Mouse (Mus musculus) midbrain, embryonic 13.5 days (tissue): ENCODE results near the gene Vwa1. TPM values are rescaled to one million over a fixed set of nuclear protein-coding genes. Genes with fewer than 3 reads are reported as not detected.

ENCODE experiments used
- ATAC-seq: fragments of 200-750 bp; cut with Nextera tagmentation; 2 replicates; pipeline ENCODE4 v1.8.0; 2017; ENCODE audit warnings: mild to moderate bottlenecking, moderate TSS enrichment, moderate library complexity
- H3K27ac ChIP-seq: fragments of 300-500 bp; sonication (generic); 2 replicates; pipeline ENCODE4 v1.5.1; 2015; ENCODE audit warnings: inconsistent platforms, mild to moderate bottlenecking, moderate library complexity
- H3K27me3 ChIP-seq: fragments of 300-500 bp; sonication (generic); 2 replicates; pipeline ENCODE4 v1.6.1; 2015; ENCODE audit warnings: mild to moderate bottlenecking, inconsistent platforms
- H3K36me3 ChIP-seq: fragments of 300-500 bp; sonication (generic); 2 replicates; pipeline ENCODE4 v1.6.1; 2015; ENCODE audit warnings: mild to moderate bottlenecking, inconsistent platforms
- H3K4me1 ChIP-seq: fragments of 300-500 bp; sonication (generic); replicated peaks from 2 replicates; pipeline ENCODE4 v1.6.1; 2015; ENCODE audit warnings: inconsistent platforms
- H3K4me2 ChIP-seq: fragments of 300-500 bp; sonication (generic); replicated peaks from 2 replicates; pipeline ENCODE4 v1.6.1; 2015; ENCODE audit warnings: moderate library complexity, mild to moderate bottlenecking, inconsistent platforms
- H3K4me3 ChIP-seq: fragments of 300-500 bp; sonication (generic); replicated peaks from 2 replicates; pipeline ENCODE4 v1.5.1; 2015; ENCODE audit warnings: mild to moderate bottlenecking, inconsistent platforms
- H3K9ac ChIP-seq: fragments of 300-500 bp; sonication (generic); replicated peaks from 2 replicates; pipeline ENCODE4 v1.6.1; 2015; ENCODE audit warnings: mild to moderate bottlenecking, inconsistent platforms
- H3K9me3 ChIP-seq: fragments of 300-500 bp; sonication (generic); 2 replicates; pipeline ENCODE4 v1.6.1; 2016; ENCODE audit warnings: mild to moderate bottlenecking, inconsistent platforms
- WGBS: fragments of 180-500 bp; shearing (Covaris S2); methylation state at CpG from one replicate; pipeline ENCODE4 v1.1.7; 2015; 5-methylcytosine and 5-hydroxymethylcytosine counted together
- polyA plus RNA-seq: library from polyadenylated mRNA; unstranded; fragments of >200 nt; fragmentation: Nextera tagmentation; extraction: Ambion mirVana; gene quantifications from 2 replicates; pipeline ENCODE4 v1.2.1, GENCODE M21; 2015

Vwa1 gene
- polyA plus RNA-seq, 1 experiment from 2014 or later, result 20.9 TPM

DNA sequence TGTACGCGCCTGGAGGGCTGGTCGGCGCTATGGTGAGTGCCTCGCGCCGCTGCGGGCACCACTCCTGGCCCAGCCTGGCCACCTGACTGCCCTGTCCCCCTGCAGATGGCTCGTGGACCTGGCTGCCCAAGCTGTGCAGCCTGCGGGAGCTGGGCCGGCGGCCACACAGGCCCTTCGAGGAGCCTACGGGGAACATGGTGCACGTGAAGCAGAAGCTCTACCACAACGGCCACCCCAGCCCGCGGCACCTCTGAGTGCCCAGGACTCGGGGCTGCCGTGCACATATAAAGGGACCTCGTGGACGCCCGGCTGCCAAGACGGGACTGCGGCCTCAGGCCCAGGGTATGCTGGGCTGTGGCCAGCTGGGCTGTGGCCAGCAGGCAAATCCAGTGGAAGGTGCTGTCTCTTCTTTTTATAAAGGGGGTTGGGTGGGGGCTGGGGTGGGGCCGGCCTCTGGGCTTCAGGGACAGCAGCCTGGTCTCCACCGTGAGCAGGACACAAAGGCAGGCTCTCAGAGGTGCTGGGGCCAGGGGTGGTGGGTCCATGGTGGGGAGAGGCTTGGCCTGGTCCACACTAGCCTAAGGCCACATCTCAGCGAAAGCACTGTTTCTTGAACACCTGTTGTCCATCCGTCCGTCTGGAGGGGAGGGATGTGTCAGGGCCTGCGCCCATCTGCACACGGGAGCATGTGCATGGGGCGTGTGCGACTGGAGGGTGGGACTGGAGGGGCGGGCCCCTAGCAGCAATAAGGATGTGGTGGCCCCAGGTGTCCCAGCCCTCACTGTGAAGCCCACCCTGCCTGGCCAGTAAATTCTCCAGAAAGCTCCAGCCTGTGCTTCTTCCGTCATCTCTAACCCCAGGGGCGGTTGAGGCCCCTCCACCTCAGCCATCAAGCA lies 34.5 kb downstream of the Vwa1 start:
- Histone ChIP-seq H3K36me3 (peaks cover 72% of the 10 kb centered on the region), H3K9me3 (no peaks in the 10 kb centered on the region), H3K4me2 (no peak overlapping the region), H3K4me3 (no peak overlapping the region), H3K27me3 (no peaks in the 10 kb centered on the region), H3K27ac (no peak overlapping the region), H3K9ac (no peak overlapping the region), H3K4me1 (peaks cover 24% of the 10 kb centered on the region)
- 87% methylated on average over 37 of the region's 37 CpGs for WGBS
- peak; percentile 18; the same call in 1 of the 2 replicates for ATAC-seq

DNA sequence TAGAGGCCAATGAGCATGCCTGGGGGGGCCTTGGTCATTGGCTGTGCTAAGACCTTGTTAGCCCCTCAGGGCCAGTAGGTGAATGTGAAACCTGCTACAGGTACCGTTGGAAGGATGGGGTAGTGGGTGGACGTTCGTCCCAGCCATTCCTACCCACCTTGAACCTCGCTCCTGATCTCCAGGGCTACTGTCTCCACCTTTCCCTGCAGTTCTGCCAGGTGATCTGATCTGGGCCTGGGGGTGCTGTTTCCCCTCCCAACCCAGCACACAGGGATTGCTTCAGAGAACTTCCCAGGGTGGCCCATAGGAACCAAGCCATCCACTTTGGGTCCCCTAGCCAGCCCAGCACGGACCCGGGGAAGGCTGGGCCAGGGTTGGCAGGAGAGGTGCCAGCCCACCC lies 35.3 kb downstream of the Vwa1 start:
- WGBS, result 88% methylated on average over 6 of the region's 6 CpGs
- Histone ChIP-seq H3K4me1 (peaks cover 27% of the 10 kb centered on the region), H3K4me2 (no peak overlapping the region), H3K4me3 (no peak overlapping the region), H3K36me3 (peaks cover 64% of the 10 kb centered on the region), H3K27ac (no peak overlapping the region), H3K9ac (no peak overlapping the region), H3K27me3 (no peaks in the 10 kb centered on the region), H3K9me3 (no peaks in the 10 kb centered on the region)
- no peak for ATAC-seq

GRCm38 (mm10) chr4:155738262-155738661 lies 36.2 kb downstream of the Vwa1 start:
- H3K27ac ChIP-seq, result 0 out of 2 replicates have a peak overlapping the region, but pooled peaks have one; percentile 4
- H3K4me3 ChIP-seq, result no peak overlapping the region
- H3K4me2 ChIP-seq, result no peak overlapping the region
- WGBS, result 81% methylated on average over 8 of the region's 8 CpGs
- ATAC-seq, result no peak
- no peaks in the 10 kb centered on the region for H3K9me3 ChIP-seq
- peaks cover 57% of the 10 kb centered on the region for H3K36me3 ChIP-seq
- H3K9ac ChIP-seq, result peak overlapping the region; percentile 10; the same call in 1 of the 2 replicates
- H3K4me1 ChIP-seq, result peaks cover 36% of the 10 kb centered on the region
- no peaks in the 10 kb centered on the region for H3K27me3 ChIP-seq

DNA sequence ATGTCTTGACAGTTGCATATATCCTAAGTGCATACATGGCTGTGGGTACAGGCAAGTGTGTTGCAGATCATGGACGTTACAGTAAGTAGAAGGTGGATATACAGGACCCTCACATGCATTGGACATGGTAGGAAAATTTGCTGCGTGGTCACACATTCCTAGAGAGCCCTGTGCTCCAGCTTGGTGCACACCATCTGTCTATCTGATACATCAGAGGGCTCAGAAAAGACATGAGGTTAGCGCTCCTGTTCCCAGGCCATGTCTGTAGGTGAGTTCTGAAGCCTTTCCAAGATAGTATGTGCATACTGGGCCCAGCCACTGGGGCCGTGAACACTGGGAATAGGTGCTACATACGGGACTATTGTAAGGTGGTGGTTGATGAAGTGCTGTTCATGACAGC lies 38.1 kb downstream of the Vwa1 start:
- H3K36me3 ChIP-seq, result peaks cover 51% of the 10 kb centered on the region
- no peak overlapping the region for H3K27ac ChIP-seq
- WGBS, result 96% methylated on average over 5 of the region's 5 CpGs
- H3K9me3 ChIP-seq, result no peaks in the 10 kb centered on the region
- H3K4me1 ChIP-seq, result peaks cover 38% of the 10 kb centered on the region
- H3K4me2 ChIP-seq, result peak overlapping the region; percentile 95
- H3K27me3 ChIP-seq, result no peaks in the 10 kb centered on the region
- peak overlapping the region; percentile 91 for H3K4me3 ChIP-seq
- no peak for ATAC-seq
- H3K9ac ChIP-seq, result peak overlapping the region; percentile 97; the same call in 1 of the 2 replicates

GRCm38 (mm10) chr4:155735788-155736187 lies 38.7 kb downstream of the Vwa1 start:
- H3K36me3 ChIP-seq, result peaks cover 47% of the 10 kb centered on the region
- WGBS, result 71% methylated on average over 5 of the region's 5 CpGs
- ATAC-seq, result peak; percentile 2; the same call in 1 of the 2 replicates

DNA sequence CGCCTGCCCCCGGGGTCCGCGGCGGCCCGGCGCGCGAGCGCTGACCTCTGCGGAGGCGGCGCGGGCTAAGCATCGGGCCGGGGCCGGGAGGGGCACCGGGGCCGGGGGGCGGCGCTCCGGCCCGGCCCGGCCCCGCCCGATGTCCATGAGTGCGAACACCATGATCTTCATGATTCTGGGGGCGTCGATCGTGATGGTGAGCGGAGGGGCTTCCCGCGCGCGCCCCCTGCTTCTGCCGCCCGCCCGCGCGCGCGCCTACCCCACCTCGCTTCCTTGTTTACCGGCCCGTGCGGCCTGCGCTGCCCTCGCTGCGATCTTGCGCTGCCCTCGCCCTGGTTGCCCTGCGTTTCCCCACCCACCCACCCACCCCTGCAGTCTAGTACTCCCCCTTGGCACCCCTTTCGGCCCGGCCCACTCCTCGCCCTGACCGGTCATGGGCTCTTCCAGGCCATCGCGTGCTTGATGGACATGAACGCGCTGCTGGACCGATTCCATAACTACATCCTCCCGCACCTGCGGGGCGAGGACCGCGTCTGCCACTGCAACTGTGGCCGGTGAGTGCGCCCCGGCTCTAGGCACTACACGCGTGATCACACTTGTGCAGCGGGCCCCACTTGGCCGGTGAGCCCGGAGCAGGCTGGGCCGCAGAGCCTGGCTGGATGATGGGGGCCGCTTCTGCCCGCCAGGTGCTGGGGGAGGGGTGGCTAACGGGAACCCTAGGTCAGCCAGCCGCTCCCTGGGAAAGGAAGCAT lies 39.4 kb downstream of the Vwa1 start:
- peak; percentile 74 for ATAC-seq
- under 1% methylated on average over 60 of the region's 79 CpGs for WGBS
- peaks cover 38% of the 10 kb centered on the region for H3K4me1 ChIP-seq

More at GRCm38 (mm10) chr4:155735788-155736187, 38.7 kb downstream of the Vwa1 start:
- peak overlapping the region; percentile 97 for H3K27ac ChIP-seq
- H3K9ac ChIP-seq, result peak overlapping the region; percentile 97
- H3K4me2 ChIP-seq, result peak overlapping the region; percentile 95
- H3K27me3 ChIP-seq, result no peaks in the 10 kb centered on the region
- H3K4me1 ChIP-seq, result peaks cover 38% of the 10 kb centered on the region
- peak overlapping the region; percentile 91 for H3K4me3 ChIP-seq
- no peaks in the 10 kb centered on the region for H3K9me3 ChIP-seq

DNA sequence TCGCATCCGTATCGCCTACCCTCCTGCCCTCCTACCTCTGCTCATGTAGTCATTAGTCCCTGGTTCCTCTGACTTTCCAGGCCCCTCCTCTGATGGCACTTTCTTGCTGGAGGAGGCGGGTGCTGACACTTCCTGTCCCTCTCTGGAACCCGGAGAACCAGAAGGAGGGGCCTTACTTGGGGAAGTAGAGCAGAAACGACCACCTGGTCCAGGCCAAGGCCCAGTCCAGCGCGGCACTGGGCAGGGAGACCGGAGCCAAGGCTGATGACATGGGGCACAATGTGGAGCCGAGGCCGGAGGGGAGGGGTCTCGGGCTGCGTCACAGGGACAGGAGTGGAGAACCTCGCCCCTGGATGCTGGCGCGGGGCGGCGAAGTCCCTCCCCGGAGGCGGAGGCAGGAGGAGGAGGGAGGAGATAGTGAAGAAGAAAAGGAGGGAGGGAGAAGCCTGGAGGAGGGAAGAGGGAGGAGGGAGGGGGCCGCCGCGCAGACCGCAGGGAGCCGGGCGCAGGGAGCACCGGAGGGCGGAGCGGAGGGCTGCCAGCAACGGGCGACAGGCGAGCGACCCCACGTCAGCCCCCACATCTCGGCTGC lies 40.1 kb downstream of the Vwa1 start, which contains the start of gene Tmem240:
TSS of gene Tmem240 (plus strand) at position 451 of the 592 bp plus-strand sequence.
- peak; percentile 95 for ATAC-seq
- H3K4me1 ChIP-seq, result peaks cover 38% of the 10 kb centered on the region
- H3K9me3 ChIP-seq, result no peaks in the 10 kb centered on the region
- under 1% methylated on average over 26 of the region's 35 CpGs for WGBS
- H3K36me3 ChIP-seq, result peaks cover 34% of the 10 kb centered on the region
- H3K27ac ChIP-seq, result peak within 1 kb of the TSS; percentile 97
- peak within 1 kb of the TSS; percentile 97 for H3K9ac ChIP-seq
- H3K4me3 ChIP-seq, result peak within 1 kb of the TSS; percentile 91
- H3K4me2 ChIP-seq, result peak within 1 kb of the TSS; percentile 95
- H3K27me3 ChIP-seq, result no peaks in the 10 kb centered on the region

More for the DNA sequence above, 39.4 kb downstream of the Vwa1 start:
- peak overlapping the region; percentile 91 for H3K4me3 ChIP-seq
- H3K27ac ChIP-seq, result peak overlapping the region; percentile 97
- H3K36me3 ChIP-seq, result peaks cover 41% of the 10 kb centered on the region
- H3K27me3 ChIP-seq, result no peaks in the 10 kb centered on the region
- H3K4me2 ChIP-seq, result peak overlapping the region; percentile 95
- H3K9me3 ChIP-seq, result no peaks in the 10 kb centered on the region
- peak overlapping the region; percentile 97 for H3K9ac ChIP-seq

DNA sequence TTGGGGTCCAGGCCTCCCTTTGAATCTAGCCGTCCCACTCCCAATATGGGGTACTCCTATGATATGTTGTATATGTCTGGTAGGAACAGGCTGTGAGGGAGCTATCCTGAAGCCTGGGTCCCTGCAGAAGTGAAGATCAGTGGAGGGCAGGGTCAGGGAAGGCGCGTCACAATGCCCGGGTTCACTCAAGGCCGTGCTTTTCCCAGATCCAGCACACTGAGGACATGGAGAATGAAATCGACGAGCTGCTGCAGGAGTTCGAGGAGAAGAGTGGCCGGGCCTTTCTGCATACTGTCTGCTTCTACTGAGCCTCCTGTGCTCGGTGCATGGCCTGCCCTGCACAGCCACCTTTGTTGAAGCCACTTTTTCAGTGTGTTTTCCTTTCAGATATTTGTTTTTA lies 41.2 kb downstream of the Vwa1 start:
- Histone ChIP-seq H3K4me2 (peak overlapping the region; percentile 95; the same call in 1 of the 2 replicates), H3K9ac (peak overlapping the region; percentile 97; the same call in 1 of the 2 replicates), H3K4me1 (peaks cover 40% of the 10 kb centered on the region), H3K9me3 (no peaks in the 10 kb centered on the region), H3K36me3 (peaks cover 26% of the 10 kb centered on the region), H3K27ac (peak overlapping the region; percentile 97; the same call in 1 of the 2 replicates), H3K4me3 (no peak overlapping the region), H3K27me3 (no peaks in the 10 kb centered on the region)
- WGBS, result 88% methylated on average over 10 of the region's 10 CpGs
- no peak for ATAC-seq

- Histone ChIP-seq H3K27me3 (no peaks in the 10 kb centered on the region), H3K4me3 (no peak overlapping the region), H3K9me3 (no peaks in the 10 kb centered on the region), H3K27ac (0 out of 2 replicates have a peak overlapping the region, but pooled peaks have one; percentile 4), H3K4me1 (peaks cover 9% of the 10 kb centered on the region), H3K4me2 (no peak overlapping the region), H3K36me3 (peaks cover 31% of the 10 kb centered on the region), H3K9ac (no peak overlapping the region)
- 48% methylated on average over 2 of the region's 2 CpGs for WGBS
- ATAC-seq, result peak; percentile 50
Measured at GRCm38 (mm10) chr4:155727993-155728392, 46.5 kb downstream of the Vwa1 start.

DNA sequence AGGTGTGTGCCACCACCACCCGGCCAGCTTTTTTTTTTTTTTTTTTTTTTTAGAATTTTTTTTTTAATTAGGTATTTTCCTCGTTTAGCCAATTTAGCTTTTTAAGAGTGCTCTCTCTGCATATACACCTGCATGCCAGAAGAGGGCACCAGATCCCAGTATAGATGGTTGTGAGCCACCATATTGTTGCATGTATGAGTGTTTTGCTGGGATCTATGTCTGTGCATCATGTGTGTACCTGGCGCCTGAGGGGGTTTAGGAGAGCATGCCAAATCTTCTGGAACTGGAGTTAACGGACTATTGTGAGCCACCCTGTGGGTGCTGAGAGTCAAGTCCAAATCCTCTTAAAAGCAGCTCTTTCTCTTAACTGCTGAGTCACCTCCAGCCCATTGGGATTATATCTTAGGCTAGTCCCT lies 52.8 kb downstream of the Vwa1 start:
- Histone ChIP-seq H3K27ac (no peak overlapping the region), H3K9ac (no peak overlapping the region), H3K27me3 (no peaks in the 10 kb centered on the region), H3K4me1 (no peaks in the 10 kb centered on the region), H3K9me3 (no peaks in the 10 kb centered on the region), H3K4me3 (no peak overlapping the region), H3K4me2 (no peak overlapping the region), H3K36me3 (peaks cover 31% of the 10 kb centered on the region)
- 0 out of 2 replicates have a peak, but pooled peaks have one; percentile 48 for ATAC-seq
- WGBS, result 73% methylated on average over 4 of the region's 4 CpGs
